Mouse (Mus musculus): ENCODE results near the gene Dnajc17.

Gene Dnajc17

GRCm38 (mm10) chr2:119161247-119161646 lies 47.3 kb downstream of the Dnajc17 start:
- DNase-seq (ENCODE audit: low spot score), result no peak

- DNase-seq (ENCODE audit: low spot score), result no peak
Measured at GRCm38 (mm10) chr2:119157836-119158235, 50.8 kb downstream of the Dnajc17 start.

GRCm38 (mm10) chr2:119156681-119157572 lies 51.7 kb downstream of the Dnajc17 start, which contains the start of gene Rmdn3:
TSS of gene Rmdn3 (minus strand) at chr2:119157034.
- DNase-seq (ENCODE audit: low spot score), result peak; percentile 92

- DNase-seq (ENCODE audit: low spot score), result peak; percentile 27
Measured at GRCm38 (mm10) chr2:119156081-119156680, 52.4 kb downstream of the Dnajc17 start.

GRCm38 (mm10) chr2:119155388-119155787 lies 53.2 kb downstream of the Dnajc17 start:
- no peak for DNase-seq (ENCODE audit: low spot score)

GRCm38 (mm10) chr2:119154683-119155082 lies 53.9 kb downstream of the Dnajc17 start:
- no peak for DNase-seq (ENCODE audit: low spot score)

- DNase-seq (ENCODE audit: low spot score), result no peak
Measured at GRCm38 (mm10) chr2:119152255-119152654, 56.3 kb downstream of the Dnajc17 start.

- no peak for DNase-seq (ENCODE audit: low spot score)
Measured at GRCm38 (mm10) chr2:119147775-119148174, 60.8 kb downstream of the Dnajc17 start.

GRCm38 (mm10) chr2:119147160-119147678 lies 61.4 kb downstream of the Dnajc17 start:
- DNase-seq (ENCODE audit: low spot score), result no peak

- no peak for DNase-seq (ENCODE audit: low spot score)
Measured at GRCm38 (mm10) chr2:119146435-119146834, 62.2 kb downstream of the Dnajc17 start.

- no peak for DNase-seq (ENCODE audit: low spot score)
Measured at GRCm38 (mm10) chr2:119145199-119145598, 63.4 kb downstream of the Dnajc17 start.

GRCm38 (mm10) chr2:119136346-119136898 lies 72.2 kb downstream of the Dnajc17 start:
- no peak for DNase-seq (ENCODE audit: low spot score)
